ENCODE assay signal across 18 mouse cellular contexts in the genomic region with DNA sequence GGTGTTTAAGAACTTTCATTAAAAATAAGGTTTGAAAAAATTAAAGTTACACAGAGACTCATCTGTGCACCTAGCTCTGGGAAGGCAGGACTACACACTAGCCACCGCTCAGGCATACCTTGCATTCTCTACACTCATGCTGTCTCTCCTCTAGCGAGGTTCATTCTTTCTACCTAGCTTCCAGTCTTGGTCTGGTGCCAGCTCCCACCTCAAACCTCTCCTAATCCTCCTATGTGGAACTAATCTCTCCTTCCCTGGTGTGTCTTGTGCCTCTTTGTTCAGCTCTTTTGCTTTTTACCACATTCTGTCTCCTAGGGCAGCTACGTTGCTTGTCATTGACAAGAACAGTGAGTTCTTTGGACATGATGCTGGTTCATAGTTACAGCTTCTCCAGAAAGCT.
DNase-seq lines count a peak whose midpoint lies in the region; ATAC-seq and TF ChIP-seq lines count a peak whose summit lies in the region.
"Had no signal": no experiment of that assay in that cellular context is flagged by ENCODE, and none has a peak within 500 bp of the region (broad histone marks: within the 10 kb centered on the region; RNA-seq: fewer than 3 reads in every experiment).

No protein-coding gene starts in this region.

- no peak overlapping the region for H3K4me2 ChIP-seq in heart, embryonic 13.5 days
- no peak overlapping the region for H3K4me2 ChIP-seq in limb, embryonic 12.5 days
- H3K4me2 ChIP-seq in embryonic facial prominence, embryonic 14.5 days (ENCODE audit: low read depth, low read length): no peak overlapping the region
- no peak overlapping the region for H3K4me2 ChIP-seq in neural tube, embryonic 15.5 days
- H3K4me2 ChIP-seq: hindbrain, embryonic 13.5 days; liver, embryonic 11.5 days had no signal

- no peaks in the 10 kb centered on the region; the same call in 1 of the 2 replicates for H3K4me1 ChIP-seq in cerebellum, adult 2 months (ENCODE audit: control insufficient read depth, insufficient read depth, low read length)
- H3K4me1 ChIP-seq in heart, embryonic 13.5 days: peaks cover 42% of the 10 kb centered on the region
- H3K4me1 ChIP-seq in limb, embryonic 12.5 days (replicated peaks): peaks cover 48% of the 10 kb centered on the region
- peaks cover 59% of the 10 kb centered on the region for H3K4me1 ChIP-seq in limb, embryonic 10.5 days
- H3K4me1 ChIP-seq in embryonic facial prominence, embryonic 14.5 days (ENCODE audit: control insufficient read depth, insufficient read depth, low read length): peaks cover 24% of the 10 kb centered on the region
- peaks cover 12% of the 10 kb centered on the region for H3K4me1 ChIP-seq in neural tube, embryonic 15.5 days

- TF ChIP-seq POLR2A in cerebellum, adult 2 months (IDR thresholded peaks at IDR 0.05; ENCODE audit: borderline replicate concordance, insufficient read depth, low read length): no peak

- H3K27me3 ChIP-seq in cerebellum, adult 2 months (ENCODE audit: control insufficient read depth, insufficient read depth, low read length): no peaks in the 10 kb centered on the region
- peaks cover 2% of the 10 kb centered on the region; the same call in 1 of the 2 replicates for H3K27me3 ChIP-seq in heart, embryonic 13.5 days (replicated peaks)
- no peaks in the 10 kb centered on the region for H3K27me3 ChIP-seq in limb, embryonic 12.5 days
- H3K27me3 ChIP-seq in limb, embryonic 10.5 days (ENCODE audit: low read depth, poor library complexity, severe bottlenecking): no peaks in the 10 kb centered on the region
- no peaks in the 10 kb centered on the region for H3K27me3 ChIP-seq in embryonic facial prominence, embryonic 14.5 days (replicated peaks; ENCODE audit: control insufficient read depth, insufficient read depth, low read length)
- H3K27me3 ChIP-seq in neural tube, embryonic 15.5 days (replicated peaks): peaks cover 4% of the 10 kb centered on the region; the same call in 1 of the 2 replicates

- intact Hi-C loops in heart, postnatal 36 days (cut with DNase I): no loop called here

- H3K27ac ChIP-seq in cerebellum, adult 2 months (ENCODE audit: insufficient read depth, low read length): no peak overlapping the region
- peak overlapping the region; percentile 53 for H3K27ac ChIP-seq in heart, embryonic 13.5 days (replicated peaks)
- peak overlapping the region; percentile 51; the same call in 1 of the 2 replicates for H3K27ac ChIP-seq in limb, embryonic 12.5 days
- no peak overlapping the region for H3K27ac ChIP-seq in limb, embryonic 10.5 days
- H3K27ac ChIP-seq in embryonic facial prominence, embryonic 14.5 days (replicated peaks; ENCODE audit: low read depth, low read length): no peak overlapping the region
- no peak overlapping the region for H3K27ac ChIP-seq in neural tube, embryonic 15.5 days (replicated peaks)
- H3K27ac ChIP-seq: gastrocnemius, adult 2 months; hindbrain, embryonic 13.5 days; left cerebral cortex, adult 2 months had no signal

- no peak for TF ChIP-seq CTCF in cerebellum, adult 2 months (IDR thresholded peaks at IDR 0.05; ENCODE audit: borderline replicate concordance, insufficient read depth, low read depth, low read length)

- 87% methylated on average over 3 of the region's 3 CpGs for WGBS in cerebellum, adult 2 months
- WGBS in heart, embryonic 13.5 days: 45% methylated on average over 3 of the region's 3 CpGs
- 79% methylated on average over 3 of the region's 3 CpGs for WGBS in limb, embryonic 12.5 days
- 86% methylated on average over 3 of the region's 3 CpGs for WGBS in limb, embryonic 10.5 days
- 62% methylated on average over 3 of the region's 3 CpGs for WGBS in embryonic facial prominence, embryonic 14.5 days
- WGBS in neural tube, embryonic 15.5 days: 75% methylated on average over 3 of the region's 3 CpGs

- no peaks in the 10 kb centered on the region for H3K36me3 ChIP-seq in heart, embryonic 13.5 days
- no peaks in the 10 kb centered on the region for H3K36me3 ChIP-seq in limb, embryonic 12.5 days
- H3K36me3 ChIP-seq in limb, embryonic 10.5 days: no peaks in the 10 kb centered on the region
- H3K36me3 ChIP-seq in embryonic facial prominence, embryonic 14.5 days (ENCODE audit: control insufficient read depth, insufficient read depth, low read length): no peaks in the 10 kb centered on the region
- no peaks in the 10 kb centered on the region for H3K36me3 ChIP-seq in neural tube, embryonic 15.5 days
- H3K36me3 ChIP-seq: hindbrain, embryonic 13.5 days had no signal

- DNase-seq in cerebellum, postnatal 10 days: peak; percentile 42 to 47
- DNase-seq in cerebellum, adult 2 months: no peak
- no peak for DNase-seq in heart, postnatal 36 days
- DNase-seq in limb, embryonic 10.5 days (ENCODE audit: low spot score): no peak
- peak; percentile 72 for DNase-seq in embryonic facial prominence, embryonic 14.5 days (ENCODE audit: low spot score)
- DNase-seq: adrenal gland, postnatal 10 days; gastrocnemius, adult 2 months; kidney, adult 18-20 months; liver, postnatal 0 days; thymus, adult 18-20 months; thymus, postnatal 36 days had no signal

- no peak for ATAC-seq in heart, embryonic 13.5 days (ENCODE audit: extremely low read depth, insufficient number of reproducible peaks, low FRiP score, low TSS enrichment)
- no peak for ATAC-seq in limb, embryonic 12.5 days (ENCODE audit: insufficient number of reproducible peaks, insufficient read depth, low FRiP score, low TSS enrichment, low read depth)
- ATAC-seq in embryonic facial prominence, embryonic 14.5 days (ENCODE audit: low read depth): peak; percentile 59; the same call in 1 of the 2 replicates
- no peak for ATAC-seq in neural tube, embryonic 15.5 days (ENCODE audit: low FRiP score)
- ATAC-seq: liver, postnatal 0 days; lung, postnatal 0 days had no signal

- no peak overlapping the region for H3K9ac ChIP-seq in heart, embryonic 13.5 days
- H3K9ac ChIP-seq in limb, embryonic 12.5 days (replicated peaks): no peak overlapping the region
- no peak overlapping the region for H3K9ac ChIP-seq in embryonic facial prominence, embryonic 14.5 days (ENCODE audit: low read depth, low read length)
- H3K9ac ChIP-seq in neural tube, embryonic 15.5 days (replicated peaks): no peak overlapping the region
- H3K9ac ChIP-seq: hindbrain, embryonic 13.5 days; liver, postnatal 0 days had no signal

- H3K9me3 ChIP-seq in heart, embryonic 13.5 days: no peaks in the 10 kb centered on the region
- no peaks in the 10 kb centered on the region for H3K9me3 ChIP-seq in limb, embryonic 12.5 days
- H3K9me3 ChIP-seq in limb, embryonic 10.5 days (replicated peaks): no peaks in the 10 kb centered on the region
- no peaks in the 10 kb centered on the region for H3K9me3 ChIP-seq in embryonic facial prominence, embryonic 14.5 days (ENCODE audit: control insufficient read depth, low read length)
- H3K9me3 ChIP-seq in neural tube, embryonic 15.5 days (replicated peaks): no peaks in the 10 kb centered on the region
- H3K9me3 ChIP-seq: hindbrain, embryonic 13.5 days had no signal

- no peak overlapping the region for H3K4me3 ChIP-seq in cerebellum, adult 2 months (replicated peaks; ENCODE audit: insufficient read depth, low read depth, low read length)
- H3K4me3 ChIP-seq in heart, embryonic 13.5 days: no peak overlapping the region
- no peak overlapping the region for H3K4me3 ChIP-seq in limb, embryonic 12.5 days (replicated peaks)
- H3K4me3 ChIP-seq in limb, embryonic 10.5 days: no peak overlapping the region
- H3K4me3 ChIP-seq in embryonic facial prominence, embryonic 14.5 days (ENCODE audit: low read depth, low read length): no peak overlapping the region
- no peak overlapping the region for H3K4me3 ChIP-seq in neural tube, embryonic 15.5 days (replicated peaks)
- H3K4me3 ChIP-seq: gastrocnemius, adult 2 months; hindbrain, embryonic 13.5 days; left cerebral cortex, adult 2 months had no signal

Comparison
In these comparisons a context has a peak if more than half of its experiments do, and no peak if none do; other contexts are left out.
1. DNase-seq: peak in cerebellum, postnatal 10 days (2 of 2) and embryonic facial prominence, embryonic 14.5 days (single experiment); none in cerebellum, adult 2 months (0 of 2), heart, postnatal 36 days (0 of 2) and limb, embryonic 10.5 days (single experiment).
2. H3K27ac ChIP-seq: peak in heart, embryonic 13.5 days (single experiment) and limb, embryonic 12.5 days (single experiment); none in cerebellum, adult 2 months (single experiment), limb, embryonic 10.5 days (single experiment), embryonic facial prominence, embryonic 14.5 days (single experiment) and neural tube, embryonic 15.5 days (single experiment).